ENCODE assay signal across 10 mouse cellular contexts in genomic region chr9:62284266-62284665, GRCm38 (mm10). TPM values are rescaled to one million over a fixed set of nuclear protein-coding genes. Genes with fewer than 3 reads are reported as not detected.
DNase-seq lines count a peak whose midpoint lies in the region.
"Had no signal": no experiment of that assay in that cellular context is flagged by ENCODE, and none has a peak within 500 bp of the region (broad histone marks: within the 10 kb centered on the region; RNA-seq: fewer than 3 reads in every experiment).

No protein-coding gene starts in this region.

- DNase-seq in 3T3-L1 (ENCODE audit: low read depth, low spot score) = peak; percentile 94
- peak; percentile 73 for DNase-seq in Muller cell, postnatal 12 days (ENCODE audit: inconsistent ontology term)
- peak; percentile 90 to 92 for DNase-seq in frontal cortex, adult 2 months (ENCODE audit: extremely low spot score in 1 of 2, low spot score in 1 of 2)
- DNase-seq in left cerebral cortex, postnatal 14 days (ENCODE audit: low spot score in 2 of 2) = peak; percentile 76 to 84
- no peak for DNase-seq in yolk sac, embryonic 10.5 days (ENCODE audit: low spot score)
- no peak for DNase-seq in ovary, adult 18-20 months (ENCODE audit: low spot score)
- no peak for DNase-seq in thymus, postnatal 25 days
- DNase-seq: lung, adult 18-20 months had no signal

- intact Hi-C loops in left cerebral cortex, postnatal 14 days (cut with DNase I) = loop anchor here (10.0 kb wide), 1 partner anchor 841 kb away; no protein-coding TSS in a partner anchor

RNA-seq across cellular contexts. Expression of gene Spesp1, which starts 2.3 kb away (rescaled TPM):
- 0.04 TPM in 1 of 2 replicates, not detected in the other for polyA plus RNA-seq in frontal cortex, adult 2 months (2012; rRNA removed)
- total RNA-seq in left cerebral cortex, postnatal 14 days (2021) = not detected
- polyA plus RNA-seq: heart, embryonic 14.5 days; inflammation-experienced regulatory T-cells, adult 6 months had no signal

RNA-seq across cellular contexts. Expression of gene Anp32a, which starts 56.8 kb away (rescaled TPM):
- 608 and 638 TPM in 2 replicates for polyA plus RNA-seq in frontal cortex, adult 2 months (2012; rRNA removed)
- 100 to 1,000 TPM; 254 to 262 TPM for total RNA-seq in left cerebral cortex, postnatal 14 days (2021)

Comparison
In these comparisons a context has a peak if more than half of its experiments do, and no peak if none do; other contexts are left out.
1. DNase-seq: peak in 3T3-L1 (single experiment), Muller cell, postnatal 12 days (single experiment), frontal cortex, adult 2 months (2 of 2) and left cerebral cortex, postnatal 14 days (2 of 2); none in yolk sac, embryonic 10.5 days (single experiment), ovary, adult 18-20 months (single experiment) and thymus, postnatal 25 days (single experiment).